Mouse (Mus musculus) WW6 (cell line): ENCODE measurements around the gene Edem1.
"Not testable (repeated sequence)": the region's sequence is repeated elsewhere in the genome, so short reads cannot be mapped to it uniquely, and the experiment has no call there.

ENCODE experiments used
- DNase-seq: peaks from one replicate; pipeline ENCODE4 v3.0.0-alpha.2; 2013; ENCODE audit warnings: low read depth, low spot score

Edem1 gene

GRCm38 (mm10) chr6:108829386-108830370 is 1.2 kb downstream of the Edem1 start:
- DNase-seq, result no peak

GRCm38 (mm10) chr6:108832170-108832569 is 3.7 kb downstream of the Edem1 start:
- no peak for DNase-seq

- no peak for DNase-seq
These were observed 4.5 kb downstream of the Edem1 start for GRCm38 (mm10) chr6:108832989-108833388.

GRCm38 (mm10) chr6:108833963-108834697 is 5.7 kb downstream of the Edem1 start:
- no peak for DNase-seq

GRCm38 (mm10) chr6:108835765-108836691 is 7.6 kb downstream of the Edem1 start:
- no peak for DNase-seq

- DNase-seq, result no peak
These were observed 8.6 kb downstream of the Edem1 start for GRCm38 (mm10) chr6:108837081-108837480.

- no peak for DNase-seq
These were observed 9.5 kb downstream of the Edem1 start for GRCm38 (mm10) chr6:108837958-108838357.

GRCm38 (mm10) chr6:108839432-108839831 is 11.0 kb downstream of the Edem1 start:
- DNase-seq, result no peak

GRCm38 (mm10) chr6:108840861-108841640 is 12.6 kb downstream of the Edem1 start:
- no peak for DNase-seq

- DNase-seq, result no peak
These were observed 15.2 kb downstream of the Edem1 start for GRCm38 (mm10) chr6:108843664-108844063.

GRCm38 (mm10) chr6:108844093-108844492 is 15.7 kb downstream of the Edem1 start:
- DNase-seq, result no peak

GRCm38 (mm10) chr6:108844771-108845170 is 16.3 kb downstream of the Edem1 start:
- no peak for DNase-seq

- no peak for DNase-seq
These were observed 23.7 kb downstream of the Edem1 start for GRCm38 (mm10) chr6:108852088-108852670.

GRCm38 (mm10) chr6:108852986-108853385 is 24.5 kb downstream of the Edem1 start:
- DNase-seq, result no peak

- no peak for DNase-seq
These were observed 30.1 kb downstream of the Edem1 start for GRCm38 (mm10) chr6:108858583-108858982.

GRCm38 (mm10) chr6:108861226-108861625 is 32.8 kb downstream of the Edem1 start:
- no peak for DNase-seq

GRCm38 (mm10) chr6:108862548-108862947 is 34.1 kb downstream of the Edem1 start:
- DNase-seq, result no peak

- DNase-seq, result no peak
These were observed 37.9 kb downstream of the Edem1 start for GRCm38 (mm10) chr6:108866317-108866716.

GRCm38 (mm10) chr6:108869031-108869430 is 40.6 kb downstream of the Edem1 start:
- DNase-seq, result not testable (repeated sequence)

GRCm38 (mm10) chr6:108870421-108870820 is 42.0 kb downstream of the Edem1 start:
- no peak for DNase-seq
